Comparison of ENCODE assay signal across 11 mouse cellular contexts in genomic region chr4:150557976-150558375, GRCm38 (mm10).
A peak's percentile ranks its signal among the peaks of the same experiment; 100 is the strongest.
DNase-seq lines count a peak whose midpoint lies in the region; ATAC-seq and TF ChIP-seq lines count a peak whose summit lies in the region.
"Had no signal": no experiment of that assay in that cellular context is flagged by ENCODE, and none has a peak within 500 bp of the region (broad histone marks: within the 10 kb centered on the region; RNA-seq: fewer than 3 reads in every experiment).

No protein-coding gene starts in this region.

- peaks cover 7% of the 10 kb centered on the region for H3K36me3 ChIP-seq in liver, embryonic 12.5 days
- peaks cover 37% of the 10 kb centered on the region for H3K36me3 ChIP-seq in limb, embryonic 10.5 days
- no peaks in the 10 kb centered on the region for H3K36me3 ChIP-seq in thymus, adult 2 months (ENCODE audit: control insufficient read depth, insufficient read depth, low read length)

- peaks cover 51% of the 10 kb centered on the region for H3K4me1 ChIP-seq in liver, embryonic 12.5 days
- H3K4me1 ChIP-seq in limb, embryonic 10.5 days: peaks cover 27% of the 10 kb centered on the region
- peaks cover 18% of the 10 kb centered on the region for H3K4me1 ChIP-seq in thymus, adult 2 months (replicated peaks; ENCODE audit: control insufficient read depth, insufficient read depth, low read length)

- no peak for DNase-seq in liver
- DNase-seq in limb, embryonic 10.5 days (ENCODE audit: low spot score): no peak
- peak; percentile 46 for DNase-seq in thymus, adult 2 months
- no peak for DNase-seq in right cerebral cortex, postnatal 10 days (ENCODE audit: low spot score in 2 of 2)
- no peak for DNase-seq in Muller cell, postnatal 12 days (ENCODE audit: inconsistent ontology term)
- DNase-seq in heart, postnatal 10 days: no peak
- DNase-seq: gastrocnemius, postnatal 10 days; kidney, postnatal 4 days; lung, embryonic 14.5 days had no signal

- H3K4me2 ChIP-seq in liver, embryonic 12.5 days: no peak overlapping the region
- H3K4me2 ChIP-seq: lung, embryonic 14.5 days had no signal

- H3K27ac ChIP-seq in liver, embryonic 12.5 days: 0 out of 2 replicates have a peak overlapping the region, but pooled peaks have one; percentile 23
- peak overlapping the region; percentile 56; the same call in 1 of the 2 replicates for H3K27ac ChIP-seq in limb, embryonic 10.5 days
- no peak overlapping the region; the same call in 1 of the 2 replicates for H3K27ac ChIP-seq in thymus, adult 2 months (ENCODE audit: control insufficient read depth, insufficient read depth, low read length)

- WGBS in liver, embryonic 12.5 days (ENCODE audit: insufficient replicate concordance): 11% methylated on average over 1 of the region's 1 CpGs
- 78% methylated on average over 1 of the region's 1 CpGs for WGBS in limb, embryonic 10.5 days
- WGBS in thymus, adult 2 months: 3% methylated on average over 1 of the region's 1 CpGs

- no peak for TF ChIP-seq POLR2A in thymus, adult 2 months (IDR thresholded peaks at IDR 0.05; ENCODE audit: control insufficient read depth, extremely low read depth, insufficient read depth, low read length, poor library complexity)

- H3K9ac ChIP-seq in liver, embryonic 12.5 days: no peak overlapping the region
- H3K9ac ChIP-seq: lung, embryonic 14.5 days had no signal

- intact Hi-C loops in heart, postnatal 10 days (cut with DNase I): no loop called here

- no peak for TF ChIP-seq CTCF in thymus, adult 2 months (IDR thresholded peaks at IDR 0.05; ENCODE audit: borderline replicate concordance, control insufficient read depth, extremely low read depth, insufficient read depth, low read length, poor library complexity)

- H3K4me3 ChIP-seq in liver, embryonic 12.5 days: no peak overlapping the region
- no peak overlapping the region for H3K4me3 ChIP-seq in limb, embryonic 10.5 days
- no peak overlapping the region for H3K4me3 ChIP-seq in thymus, adult 2 months (ENCODE audit: control insufficient read depth, insufficient read depth, low read length)

- peak; percentile 42; the same call in 1 of the 2 replicates for ATAC-seq in liver, embryonic 12.5 days
- peak; percentile 85 for ATAC-seq in activated CD4-positive, CD25-positive, alpha-beta regulatory T cell, adult 4 months

- H3K27me3 ChIP-seq in liver, embryonic 12.5 days (replicated peaks): no peaks in the 10 kb centered on the region
- no peaks in the 10 kb centered on the region for H3K27me3 ChIP-seq in limb, embryonic 10.5 days (ENCODE audit: low read depth, poor library complexity, severe bottlenecking)
- H3K27me3 ChIP-seq in thymus, adult 2 months (ENCODE audit: control insufficient read depth, insufficient read depth, low read length): no peaks in the 10 kb centered on the region

- no peaks in the 10 kb centered on the region for H3K9me3 ChIP-seq in liver, embryonic 12.5 days (replicated peaks)
- H3K9me3 ChIP-seq in limb, embryonic 10.5 days (replicated peaks): no peaks in the 10 kb centered on the region
